Mouse (Mus musculus): Measurements from ENCODE around the gene Ror1. TPM values are rescaled to one million over a fixed set of nuclear protein-coding genes. Genes with fewer than 3 reads are reported as not detected.

Gene Ror1
- polyA plus RNA-seq, 1 experiment from 2014 or later = 10.5 TPM

GRCm38 (mm10) chr4:100131488-100131887 lies 35.9 kb downstream of the Ror1 start:
- Histone ChIP-seq H3K27ac (replicated peaks) (no peak overlapping the region), H3K4me1 (peaks cover 45% of the 10 kb centered on the region), H3K4me2 (no peak overlapping the region), H3K9ac (no peak overlapping the region), H3K9me3 (no peaks in the 10 kb centered on the region), H3K27me3 (replicated peaks) (no peaks in the 10 kb centered on the region), H3K36me3 (peaks cover 4% of the 10 kb centered on the region; the same call in 1 of the 2 replicates), H3K4me3 (no peak overlapping the region)
- no peak for ATAC-seq (ENCODE audit: extremely low read depth, insufficient number of reproducible peaks, low FRiP score, low TSS enrichment)
- 81% methylated on average over 2 of the region's 2 CpGs for WGBS

- Histone ChIP-seq H3K9ac (no peak overlapping the region), H3K27me3 (replicated peaks) (no peaks in the 10 kb centered on the region), H3K36me3 (peaks cover 6% of the 10 kb centered on the region), H3K4me1 (peaks cover 45% of the 10 kb centered on the region), H3K9me3 (no peaks in the 10 kb centered on the region), H3K27ac (replicated peaks) (no peak overlapping the region), H3K4me2 (no peak overlapping the region), H3K4me3 (no peak overlapping the region)
- 81% methylated on average over 3 of the region's 3 CpGs for WGBS
- ATAC-seq (ENCODE audit: extremely low read depth, insufficient number of reproducible peaks, low FRiP score, low TSS enrichment) = no peak
These were observed 36.7 kb downstream of the Ror1 start for GRCm38 (mm10) chr4:100132261-100132660.

- 68% methylated on average over 4 of the region's 4 CpGs for WGBS
- Histone ChIP-seq H3K9ac (no peak overlapping the region), H3K4me2 (no peak overlapping the region), H3K36me3 (peaks cover 2% of the 10 kb centered on the region; the same call in 1 of the 2 replicates), H3K4me3 (no peak overlapping the region), H3K9me3 (no peaks in the 10 kb centered on the region), H3K27ac (replicated peaks) (no peak overlapping the region), H3K4me1 (peaks cover 37% of the 10 kb centered on the region), H3K27me3 (replicated peaks) (no peaks in the 10 kb centered on the region)
- ATAC-seq (ENCODE audit: extremely low read depth, insufficient number of reproducible peaks, low FRiP score, low TSS enrichment) = no peak
These were observed 40.5 kb downstream of the Ror1 start for GRCm38 (mm10) chr4:100136046-100136445.

- H3K9me3 ChIP-seq = no peaks in the 10 kb centered on the region
- peaks cover 48% of the 10 kb centered on the region for H3K4me1 ChIP-seq
- H3K9ac ChIP-seq = no peak overlapping the region
- H3K27me3 ChIP-seq (replicated peaks) = no peaks in the 10 kb centered on the region
- H3K36me3 ChIP-seq = peaks cover 2% of the 10 kb centered on the region; the same call in 1 of the 2 replicates
- no peak overlapping the region for H3K4me2 ChIP-seq
- 80% methylated on average over 11 of the region's 11 CpGs for WGBS
- no peak overlapping the region for H3K27ac ChIP-seq (replicated peaks)
- ATAC-seq (ENCODE audit: extremely low read depth, insufficient number of reproducible peaks, low FRiP score, low TSS enrichment) = no peak
- H3K4me3 ChIP-seq = no peak overlapping the region
These were observed 41.7 kb downstream of the Ror1 start for GRCm38 (mm10) chr4:100137102-100137835.

GRCm38 (mm10) chr4:100141626-100142025 lies 46.0 kb downstream of the Ror1 start:
- no peak overlapping the region for H3K9ac ChIP-seq
- peaks cover 2% of the 10 kb centered on the region; the same call in 1 of the 2 replicates for H3K36me3 ChIP-seq
- peak overlapping the region; percentile 39 for H3K27ac ChIP-seq (replicated peaks)

GRCm38 (mm10) chr4:100144744-100145143 lies 49.2 kb downstream of the Ror1 start:
- H3K9ac ChIP-seq = no peak overlapping the region
- H3K4me3 ChIP-seq = no peak overlapping the region
- H3K4me2 ChIP-seq = no peak overlapping the region
- no peak for ATAC-seq (ENCODE audit: extremely low read depth, insufficient number of reproducible peaks, low FRiP score, low TSS enrichment)
- peaks cover 37% of the 10 kb centered on the region for H3K4me1 ChIP-seq
- no peak overlapping the region for H3K27ac ChIP-seq (replicated peaks)
- H3K9me3 ChIP-seq = no peaks in the 10 kb centered on the region
- no peaks in the 10 kb centered on the region for H3K36me3 ChIP-seq
- 69% methylated on average over 4 of the region's 4 CpGs for WGBS
- no peaks in the 10 kb centered on the region for H3K27me3 ChIP-seq (replicated peaks)

More at GRCm38 (mm10) chr4:100141626-100142025, 46.0 kb downstream of the Ror1 start:
- 9% methylated on average over 2 of the region's 2 CpGs for WGBS
- H3K4me1 ChIP-seq = peaks cover 47% of the 10 kb centered on the region
- H3K27me3 ChIP-seq (replicated peaks) = no peaks in the 10 kb centered on the region
- no peak overlapping the region for H3K4me3 ChIP-seq
- no peak overlapping the region for H3K4me2 ChIP-seq
- ATAC-seq (ENCODE audit: extremely low read depth, insufficient number of reproducible peaks, low FRiP score, low TSS enrichment) = no peak
- H3K9me3 ChIP-seq = no peaks in the 10 kb centered on the region

GRCm38 (mm10) chr4:100150797-100151196 lies 55.2 kb downstream of the Ror1 start:
- no peaks in the 10 kb centered on the region for H3K9me3 ChIP-seq
- H3K27ac ChIP-seq (replicated peaks) = no peak overlapping the region
- H3K4me3 ChIP-seq = no peak overlapping the region
- H3K4me2 ChIP-seq = no peak overlapping the region
- H3K36me3 ChIP-seq = no peaks in the 10 kb centered on the region
- no peaks in the 10 kb centered on the region for H3K27me3 ChIP-seq (replicated peaks)
- 78% methylated on average over 1 of the region's 1 CpGs for WGBS
- ATAC-seq (ENCODE audit: extremely low read depth, insufficient number of reproducible peaks, low FRiP score, low TSS enrichment) = no peak
- H3K4me1 ChIP-seq = peaks cover 16% of the 10 kb centered on the region
- no peak overlapping the region for H3K9ac ChIP-seq

- Histone ChIP-seq H3K36me3 (no peaks in the 10 kb centered on the region), H3K4me3 (no peak overlapping the region), H3K9me3 (no peaks in the 10 kb centered on the region), H3K4me1 (peaks cover 21% of the 10 kb centered on the region), H3K27me3 (replicated peaks) (no peaks in the 10 kb centered on the region), H3K9ac (no peak overlapping the region; the same call in 1 of the 2 replicates), H3K4me2 (no peak overlapping the region), H3K27ac (replicated peaks) (no peak overlapping the region)
- WGBS = 53% methylated on average over 7 of the region's 7 CpGs
- no peak for ATAC-seq (ENCODE audit: extremely low read depth, insufficient number of reproducible peaks, low FRiP score, low TSS enrichment)
These were observed 59.1 kb downstream of the Ror1 start for GRCm38 (mm10) chr4:100154560-100155130.

GRCm38 (mm10) chr4:100155731-100156130 lies 60.1 kb downstream of the Ror1 start:
- no peaks in the 10 kb centered on the region for H3K36me3 ChIP-seq
- no peak overlapping the region for H3K4me2 ChIP-seq
- peaks cover 21% of the 10 kb centered on the region for H3K4me1 ChIP-seq
- no peak overlapping the region for H3K9ac ChIP-seq
- no peaks in the 10 kb centered on the region for H3K9me3 ChIP-seq
- 84% methylated on average over 3 of the region's 3 CpGs for WGBS
- no peak overlapping the region for H3K27ac ChIP-seq (replicated peaks)
- H3K4me3 ChIP-seq = no peak overlapping the region
- no peak for ATAC-seq (ENCODE audit: extremely low read depth, insufficient number of reproducible peaks, low FRiP score, low TSS enrichment)
- no peaks in the 10 kb centered on the region for H3K27me3 ChIP-seq (replicated peaks)

- Histone ChIP-seq H3K4me3 (no peak overlapping the region), H3K9me3 (no peaks in the 10 kb centered on the region), H3K9ac (no peak overlapping the region), H3K27ac (replicated peaks) (no peak overlapping the region), H3K4me1 (peaks cover 42% of the 10 kb centered on the region), H3K4me2 (no peak overlapping the region), H3K36me3 (no peaks in the 10 kb centered on the region), H3K27me3 (replicated peaks) (no peaks in the 10 kb centered on the region)
- WGBS = 73% methylated on average over 5 of the region's 5 CpGs
- ATAC-seq (ENCODE audit: extremely low read depth, insufficient number of reproducible peaks, low FRiP score, low TSS enrichment) = no peak
These were observed 62.8 kb downstream of the Ror1 start for GRCm38 (mm10) chr4:100158401-100158800.

- H3K36me3 ChIP-seq = no peaks in the 10 kb centered on the region
- H3K27me3 ChIP-seq (replicated peaks) = no peaks in the 10 kb centered on the region
- H3K9ac ChIP-seq = no peak overlapping the region
- H3K4me3 ChIP-seq = no peak overlapping the region
- ATAC-seq (ENCODE audit: extremely low read depth, insufficient number of reproducible peaks, low FRiP score, low TSS enrichment) = no peak
- H3K9me3 ChIP-seq = no peaks in the 10 kb centered on the region
- H3K27ac ChIP-seq (replicated peaks) = no peak overlapping the region
- no peak overlapping the region for H3K4me2 ChIP-seq
- H3K4me1 ChIP-seq = peaks cover 43% of the 10 kb centered on the region
These were observed 64.6 kb downstream of the Ror1 start for GRCm38 (mm10) chr4:100160156-100160555.

- Histone ChIP-seq H3K4me1 (peaks cover 85% of the 10 kb centered on the region), H3K4me3 (no peak overlapping the region), H3K9ac (no peak overlapping the region), H3K27ac (replicated peaks) (peak overlapping the region; percentile 17; the same call in 1 of the 2 replicates), H3K27me3 (replicated peaks) (no peaks in the 10 kb centered on the region), H3K36me3 (no peaks in the 10 kb centered on the region), H3K4me2 (no peak overlapping the region), H3K9me3 (no peaks in the 10 kb centered on the region)
- ATAC-seq (ENCODE audit: extremely low read depth, insufficient number of reproducible peaks, low FRiP score, low TSS enrichment) = no peak
- 57% methylated on average over 7 of the region's 7 CpGs for WGBS
These were observed 70.2 kb downstream of the Ror1 start for GRCm38 (mm10) chr4:100165790-100166189.

Measured in heart, embryonic 13.5 days (tissue).